Mouse (Mus musculus) heart, postnatal 0 days (tissue): ENCODE measurements at regions not wholly inside any gene's neighbourhood (a gene's known extent, or its start where the extent isn't known, plus 50 kb on each side); places are given as distances from the start of the nearest gene placed in this dataset.

ENCODE experiments used
- ATAC-seq: fragments of 200-750 bp; cut with Nextera tagmentation; 2 replicates; pipeline ENCODE4 v1.8.0; 2017; ENCODE audit warnings: low read depth, moderate number of reproducible peaks, moderate library complexity; ENCODE audit not compliant: insufficient read depth
- DNase-seq: peaks from one replicate; pipeline ENCODE4 v3.0.0-alpha.2; 2016; ENCODE audit warnings: low spot score
- H3K27ac ChIP-seq: fragments of 300-500 bp; sonication (generic); 2 replicates; pipeline ENCODE4 v1.5.1; 2014; ENCODE audit warnings: low read depth, mild to moderate bottlenecking
- H3K27me3 ChIP-seq: fragments of 300-500 bp; sonication (generic); 2 replicates; pipeline ENCODE4 v1.6.1; 2014; ENCODE audit warnings: low read length, mixed read lengths; ENCODE audit not compliant: control insufficient read depth, insufficient read depth
- H3K36me3 ChIP-seq: fragments of 300-500 bp; sonication (generic); replicated peaks from 2 replicates; pipeline ENCODE4 v1.6.1; 2014; ENCODE audit warnings: low read length, mixed read lengths; ENCODE audit not compliant: control insufficient read depth, insufficient read depth
- H3K4me1 ChIP-seq: fragments of 300-500 bp; sonication (generic); 2 replicates; pipeline ENCODE4 v1.6.1; 2014; ENCODE audit warnings: antibody characterized with exemption; ENCODE audit not compliant: control insufficient read depth, insufficient read depth
- H3K4me2 ChIP-seq: fragments of 300-500 bp; sonication (generic); 2 replicates; pipeline ENCODE4 v1.6.1; 2014; ENCODE audit warnings: low read depth, mild to moderate bottlenecking, low read length, moderate library complexity
- H3K4me3 ChIP-seq: fragments of 300-500 bp; sonication (generic); 2 replicates; pipeline ENCODE4 v1.5.1; 2014; ENCODE audit warnings: low read depth, low read length
- H3K9ac ChIP-seq: fragments of 300-500 bp; sonication (generic); replicated peaks from 2 replicates; pipeline ENCODE4 v1.6.1; 2014; ENCODE audit warnings: low read depth, low read length, mixed read lengths
- H3K9me3 ChIP-seq: fragments of 300-500 bp; sonication (generic); replicated peaks from 2 replicates; pipeline ENCODE4 v1.6.1; 2016; ENCODE audit warnings: low read length; ENCODE audit not compliant: control insufficient read depth
- CTCF ChIP-seq: IDR thresholded peaks from 2 replicates; pipeline ENCODE4 v1.5.1; 2016; ENCODE audit warnings: antibody characterized with exemption, control low read depth, low read depth
- EP300 ChIP-seq: IDR thresholded peaks from 2 replicates; pipeline ENCODE4 v1.6.1; 2016; ENCODE audit warnings: antibody characterized with exemption, low read depth
- WGBS: fragments of 180-500 bp; shearing (Covaris S2); extraction: QIAGEN DNeasy Blood & Tissue Kit; methylation state at CpG from one replicate; pipeline ENCODE4 v1.1.7; 2014; 5-methylcytosine and 5-hydroxymethylcytosine counted together

GRCm38 (mm10) chr7:73138861-73139493 is 236.3 kb upstream of the Rgma start:
- ATAC-seq (no peak), DNase-seq (no peak)
- Histone ChIP-seq H3K9ac (no peak overlapping the region), H3K4me3 (no peak overlapping the region), H3K27ac (no peak overlapping the region), H3K36me3 (no peaks in the 10 kb centered on the region), H3K9me3 (no peaks in the 10 kb centered on the region), H3K4me2 (no peak overlapping the region), H3K27me3 (peaks cover 37% of the 10 kb centered on the region), H3K4me1 (no peaks in the 10 kb centered on the region)
- TF ChIP-seq EP300 (no peak), CTCF (no peak)
- 10% methylated on average over 8 of the region's 8 CpGs for WGBS

DNA sequence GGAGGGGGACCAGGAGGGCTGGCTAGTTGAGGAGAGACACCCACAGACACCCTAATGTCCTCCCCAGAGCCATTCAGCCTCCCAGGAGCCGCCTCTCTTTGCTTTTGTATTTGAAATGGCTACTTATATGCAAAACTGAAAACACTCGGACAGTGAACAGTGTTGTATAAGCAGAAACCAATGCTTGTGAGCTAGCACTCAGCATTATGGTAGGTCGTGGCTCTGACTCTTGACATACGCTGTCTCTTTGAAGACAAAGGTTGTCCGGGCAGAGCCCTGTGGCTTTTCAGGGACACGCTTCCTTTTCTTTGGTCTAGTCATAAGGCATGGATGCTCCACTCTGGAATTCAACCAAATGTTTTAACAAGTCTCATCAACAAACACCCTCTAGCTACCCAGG is 235.4 kb upstream of the Rgma start:
- H3K4me2 ChIP-seq = no peak overlapping the region
- WGBS = 49% methylated on average over 6 of the region's 6 CpGs

DNA sequence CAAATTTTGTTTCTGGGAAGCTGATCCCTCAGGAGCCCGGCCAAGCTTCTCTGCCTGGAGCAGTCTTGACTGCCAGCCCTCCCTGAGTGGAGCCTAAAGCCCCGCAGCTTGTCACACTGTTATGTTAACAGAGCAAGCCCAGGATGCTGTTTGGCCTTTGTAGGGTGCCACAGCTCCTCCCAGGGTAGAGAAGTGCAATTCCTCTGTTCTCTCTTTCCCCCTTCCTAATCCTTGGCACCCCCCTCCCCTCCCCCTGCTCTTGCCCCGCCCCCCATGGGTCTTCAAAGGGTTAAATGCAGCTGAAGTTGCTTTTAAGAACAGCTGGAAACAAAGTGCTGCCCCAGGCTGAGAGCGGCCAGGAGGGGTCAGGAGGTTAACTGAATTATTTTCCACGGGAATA is 234.1 kb upstream of the Rgma start:
- no peaks in the 10 kb centered on the region for H3K9me3 ChIP-seq
- no peak for DNase-seq
- ATAC-seq = no peak
- no peak overlapping the region for H3K27ac ChIP-seq
- no peak overlapping the region for H3K4me2 ChIP-seq
- no peaks in the 10 kb centered on the region for H3K4me1 ChIP-seq
- no peak overlapping the region for H3K9ac ChIP-seq
- H3K36me3 ChIP-seq = no peaks in the 10 kb centered on the region
- peaks cover 37% of the 10 kb centered on the region for H3K27me3 ChIP-seq
- no peak overlapping the region for H3K4me3 ChIP-seq
- 19% methylated on average over 5 of the region's 5 CpGs for WGBS
- no peak for TF ChIP-seq CTCF
- TF ChIP-seq EP300 = no peak

More for the DNA sequence above, 235.4 kb upstream of the Rgma start:
- no peak for TF ChIP-seq CTCF
- no peak for TF ChIP-seq EP300
- Histone ChIP-seq H3K9me3 (no peaks in the 10 kb centered on the region), H3K27me3 (peaks cover 37% of the 10 kb centered on the region), H3K36me3 (no peaks in the 10 kb centered on the region), H3K9ac (no peak overlapping the region), H3K4me1 (no peaks in the 10 kb centered on the region), H3K27ac (no peak overlapping the region), H3K4me3 (no peak overlapping the region)
- ATAC-seq = no peak
- DNase-seq = no peak

DNA sequence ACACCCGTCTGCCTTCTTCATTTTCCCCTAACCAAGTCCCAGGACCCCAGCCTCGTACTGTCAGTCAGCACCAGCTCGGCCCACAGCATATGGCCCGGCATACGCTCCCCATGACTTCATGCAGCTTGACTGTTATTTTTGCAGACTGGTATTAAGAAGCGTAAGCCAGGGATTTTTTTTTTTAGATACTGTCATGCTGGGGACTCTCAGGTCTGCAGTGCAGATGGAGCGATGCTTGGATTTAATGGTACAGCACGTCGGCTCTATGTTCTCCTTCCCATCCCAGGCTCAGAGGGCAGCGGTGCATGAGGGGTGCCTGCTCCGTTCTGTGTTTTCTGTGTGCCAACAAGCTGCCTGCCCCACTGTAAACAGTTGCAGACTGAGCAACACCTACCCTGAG is 231.4 kb upstream of the Rgma start:
- Histone ChIP-seq H3K9ac (no peak overlapping the region), H3K36me3 (no peaks in the 10 kb centered on the region), H3K27me3 (peaks cover 17% of the 10 kb centered on the region), H3K4me1 (no peaks in the 10 kb centered on the region), H3K9me3 (no peaks in the 10 kb centered on the region), H3K27ac (no peak overlapping the region), H3K4me2 (no peak overlapping the region), H3K4me3 (no peak overlapping the region)
- TF ChIP-seq CTCF (no peak), EP300 (no peak)
- no peak for DNase-seq
- ATAC-seq = no peak
- WGBS = 78% methylated on average over 11 of the region's 11 CpGs

DNA sequence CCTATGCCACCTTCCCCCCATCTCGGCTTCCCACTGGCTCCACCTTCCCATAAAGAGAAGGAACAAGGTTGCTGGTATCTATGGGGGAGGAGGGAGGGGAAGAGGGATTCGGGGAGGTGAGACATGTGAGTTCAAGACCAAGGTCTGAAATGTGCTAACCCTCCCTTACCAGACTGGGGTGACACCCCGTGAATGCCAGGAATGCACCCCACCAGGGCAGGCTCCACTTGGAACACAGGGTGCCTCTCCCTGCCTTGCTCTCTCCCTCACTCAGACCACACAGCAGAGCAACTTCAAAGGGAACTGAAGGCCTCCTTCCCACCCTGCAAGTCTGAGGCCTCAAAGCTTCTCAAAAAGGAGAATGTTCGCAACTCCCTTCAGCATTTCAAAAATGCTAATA is 230.5 kb upstream of the Rgma start:
- Histone ChIP-seq H3K4me1 (no peaks in the 10 kb centered on the region), H3K4me2 (no peak overlapping the region), H3K4me3 (no peak overlapping the region), H3K27ac (no peak overlapping the region), H3K36me3 (no peaks in the 10 kb centered on the region), H3K27me3 (peaks cover 10% of the 10 kb centered on the region), H3K9ac (no peak overlapping the region), H3K9me3 (no peaks in the 10 kb centered on the region)
- no peak for ATAC-seq
- no peak for DNase-seq
- WGBS = 39% methylated on average over 4 of the region's 4 CpGs
- no peak for TF ChIP-seq CTCF
- no peak for TF ChIP-seq EP300

DNA sequence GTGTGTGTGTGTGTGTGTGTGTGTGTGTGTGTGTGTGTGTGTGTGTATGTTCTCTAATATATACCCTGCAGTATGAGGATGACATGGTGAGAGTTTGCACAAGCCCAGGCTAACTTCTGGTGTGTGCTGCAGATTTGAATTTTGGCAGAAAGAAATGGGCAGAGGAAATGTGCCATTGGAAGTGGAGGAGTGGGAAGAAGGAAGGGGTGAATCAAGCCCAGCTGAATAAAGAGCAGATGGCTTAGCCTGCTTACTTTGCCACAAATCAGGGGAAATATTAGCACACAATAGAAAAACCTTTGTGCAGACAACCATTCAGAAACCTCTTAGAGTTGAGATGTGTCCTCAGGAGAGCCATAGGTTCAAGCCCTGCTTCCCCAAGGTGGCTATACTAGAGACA is 228.1 kb upstream of the Rgma start:
- H3K4me2 ChIP-seq = no peak overlapping the region
- H3K9me3 ChIP-seq = no peaks in the 10 kb centered on the region
- no peak overlapping the region for H3K9ac ChIP-seq
- H3K27ac ChIP-seq = no peak overlapping the region
- H3K4me1 ChIP-seq = no peaks in the 10 kb centered on the region
- no peaks in the 10 kb centered on the region for H3K27me3 ChIP-seq
- DNase-seq (no peak), ATAC-seq (no peak)
- no peak overlapping the region for H3K4me3 ChIP-seq
- H3K36me3 ChIP-seq = no peaks in the 10 kb centered on the region
- TF ChIP-seq EP300 = no peak
